In the genomic region with DNA sequence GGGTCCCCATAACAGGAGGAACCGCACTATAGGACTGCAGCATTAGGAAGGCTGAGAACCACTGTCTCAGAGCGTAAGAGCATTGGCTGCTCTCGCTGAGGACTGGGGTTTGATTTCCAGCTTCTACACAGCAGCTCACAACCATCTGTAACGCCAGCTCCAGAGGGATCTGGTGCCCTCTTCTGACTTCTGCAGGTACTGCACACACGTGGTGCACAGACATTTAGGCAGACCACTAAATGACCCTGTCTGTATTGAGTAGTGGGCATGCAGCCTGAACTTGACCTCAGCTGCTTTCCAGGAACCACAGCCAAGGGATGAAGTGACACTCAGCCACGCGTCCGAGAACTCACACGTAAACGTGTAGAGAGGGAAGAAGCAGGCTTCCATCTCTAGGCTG, we compare ENCODE assay signal across 15 mouse cellular contexts. TPM values are rescaled to one million over a fixed set of nuclear protein-coding genes. Genes with fewer than 3 reads are reported as not detected.
DNase-seq lines count a peak whose midpoint lies in the region; ATAC-seq and TF ChIP-seq lines count a peak whose summit lies in the region.
"Had no signal": no experiment of that assay in that cellular context is flagged by ENCODE, and none has a peak within 500 bp of the region (broad histone marks: within the 10 kb centered on the region; RNA-seq: fewer than 3 reads in every experiment).

No protein-coding gene starts in this region.

- no peak for DNase-seq in hindbrain, postnatal 0 days (ENCODE audit: low spot score)
- peak; percentile 82 for DNase-seq in R1 (ENCODE audit: low read depth, low spot score)
- no peak for DNase-seq in ovary, postnatal 10 days (ENCODE audit: low spot score)
- DNase-seq in thymus, postnatal 10 days (ENCODE audit: low spot score in 2 of 2): no peak
- no peak for DNase-seq in gastrocnemius, postnatal 4 days (ENCODE audit: low spot score in 2 of 2)
- DNase-seq: adrenal gland, postnatal 36 days; cerebellum, adult 18-20 months; gastrocnemius, postnatal 10 days; right cerebral cortex, postnatal 4 days had no signal

- 96% methylated on average over 10 of the region's 10 CpGs for WGBS in hindbrain, postnatal 0 days
- 98% methylated on average over 10 of the region's 10 CpGs for WGBS in hindbrain, embryonic 13.5 days
- 69% methylated on average over 10 of the region's 10 CpGs for WGBS in liver, embryonic 12.5 days (ENCODE audit: insufficient replicate concordance)

- H3K4me1 ChIP-seq in hindbrain, postnatal 0 days (ENCODE audit: insufficient read depth, low read length): no peaks in the 10 kb centered on the region
- H3K4me1 ChIP-seq in hindbrain, embryonic 13.5 days (replicated peaks): no peaks in the 10 kb centered on the region
- peaks cover 38% of the 10 kb centered on the region for H3K4me1 ChIP-seq in E14TG2a.4 (replicated peaks; ENCODE audit: low read depth, low read length)
- peaks cover 77% of the 10 kb centered on the region for H3K4me1 ChIP-seq in liver, embryonic 12.5 days
- H3K4me1 ChIP-seq: forebrain, embryonic 12.5 days; heart, embryonic 15.5 days had no signal

- no peaks in the 10 kb centered on the region for H3K27me3 ChIP-seq in hindbrain, postnatal 0 days (ENCODE audit: insufficient read depth, low read length)
- H3K27me3 ChIP-seq in hindbrain, embryonic 13.5 days: no peaks in the 10 kb centered on the region
- no peaks in the 10 kb centered on the region for H3K27me3 ChIP-seq in E14TG2a.4 (ENCODE audit: insufficient read depth, low read length)
- no peaks in the 10 kb centered on the region for H3K27me3 ChIP-seq in liver, embryonic 12.5 days (replicated peaks)
- H3K27me3 ChIP-seq: forebrain, embryonic 12.5 days; heart, embryonic 15.5 days had no signal

- H3K4me3 ChIP-seq in hindbrain, postnatal 0 days (ENCODE audit: low read length): no peak overlapping the region
- no peak overlapping the region for H3K4me3 ChIP-seq in hindbrain, embryonic 13.5 days
- no peak overlapping the region for H3K4me3 ChIP-seq in E14TG2a.4 (replicated peaks; ENCODE audit: low read length)
- H3K4me3 ChIP-seq in liver, embryonic 12.5 days: no peak overlapping the region
- H3K4me3 ChIP-seq: forebrain, embryonic 12.5 days; heart, embryonic 15.5 days had no signal

- no peak overlapping the region for H3K27ac ChIP-seq in hindbrain, postnatal 0 days
- H3K27ac ChIP-seq in hindbrain, embryonic 13.5 days: no peak overlapping the region
- H3K27ac ChIP-seq in liver, embryonic 12.5 days: peak overlapping the region; percentile 66
- H3K27ac ChIP-seq: forebrain, embryonic 12.5 days; heart, embryonic 15.5 days; macrophage had no signal

- no peak for ATAC-seq in hindbrain, postnatal 0 days
- ATAC-seq in hindbrain, embryonic 13.5 days (ENCODE audit: low FRiP score): no peak
- no peak for ATAC-seq in liver, embryonic 12.5 days

- TF ChIP-seq CTCF in hindbrain, postnatal 0 days (IDR thresholded peaks at IDR 0.05; ENCODE audit: low read depth): peak; percentile 40
- peak; percentile 88 for TF ChIP-seq CTCF in E14TG2a.4 (conservative IDR thresholded peaks at IDR 0.05; ENCODE audit: low read length)

- peaks cover 23% of the 10 kb centered on the region for H3K36me3 ChIP-seq in hindbrain, postnatal 0 days (ENCODE audit: insufficient read depth, low read length)
- H3K36me3 ChIP-seq in hindbrain, embryonic 13.5 days: peaks cover 55% of the 10 kb centered on the region
- peaks cover 57% of the 10 kb centered on the region for H3K36me3 ChIP-seq in E14TG2a.4 (ENCODE audit: insufficient read depth, low read length)
- H3K36me3 ChIP-seq in liver, embryonic 12.5 days: peaks cover 55% of the 10 kb centered on the region

- no peak overlapping the region for H3K4me2 ChIP-seq in hindbrain, postnatal 0 days (ENCODE audit: low read depth, low read length)
- no peak overlapping the region for H3K4me2 ChIP-seq in hindbrain, embryonic 13.5 days
- H3K4me2 ChIP-seq in liver, embryonic 12.5 days: peak overlapping the region; percentile 37
- H3K4me2 ChIP-seq: forebrain, embryonic 12.5 days; heart, embryonic 15.5 days had no signal

- no peak overlapping the region for H3K9ac ChIP-seq in hindbrain, postnatal 0 days (replicated peaks; ENCODE audit: low read length)
- no peak overlapping the region for H3K9ac ChIP-seq in hindbrain, embryonic 13.5 days
- no peak overlapping the region for H3K9ac ChIP-seq in liver, embryonic 12.5 days
- H3K9ac ChIP-seq: forebrain, embryonic 12.5 days; heart, embryonic 15.5 days had no signal

- H3K9me3 ChIP-seq in hindbrain, postnatal 0 days (ENCODE audit: low read length): no peaks in the 10 kb centered on the region
- no peaks in the 10 kb centered on the region; the same call in 1 of the 2 replicates for H3K9me3 ChIP-seq in hindbrain, embryonic 13.5 days
- no peaks in the 10 kb centered on the region for H3K9me3 ChIP-seq in E14TG2a.4 (ENCODE audit: low read length)
- H3K9me3 ChIP-seq in liver, embryonic 12.5 days (replicated peaks): peaks cover 7% of the 10 kb centered on the region; the same call in 1 of the 2 replicates
- H3K9me3 ChIP-seq: forebrain, embryonic 12.5 days; heart, embryonic 15.5 days had no signal

RNA-seq across cellular contexts. Expression of a gene that starts 17.3 kb away (rescaled TPM):
- total RNA-seq in hindbrain, postnatal 0 days (2014; rRNA removed): 46.3 and 58.3 TPM in 2 replicates
- 94.7 and 96.8 TPM in 2 replicates for polyA plus RNA-seq in hindbrain, postnatal 0 days (2015; fragmentation: Nextera tagmentation; extraction: Ambion mirVana)
- polyA plus RNA-seq in hindbrain, embryonic 13.5 days (2015; fragmentation: Nextera tagmentation; extraction: Ambion mirVana): 73.9 and 74.8 TPM in 2 replicates
- polyA plus RNA-seq in liver, embryonic 12.5 days (2016; fragmentation: Nextera tagmentation; extraction: Ambion mirVana): 36.3 and 38.3 TPM in 2 replicates
- 10 to 100 TPM; 14.2 to 14.3 TPM for total RNA-seq in gastrocnemius, postnatal 4 days (2021)

RNA-seq across cellular contexts. Expression of a gene that starts 36.9 kb away (rescaled TPM):
- 13.4 and 14.8 TPM in 2 replicates for total RNA-seq in hindbrain, postnatal 0 days (2014; rRNA removed)
- 5.0 and 6.4 TPM in 2 replicates for polyA plus RNA-seq in hindbrain, postnatal 0 days (2015; fragmentation: Nextera tagmentation; extraction: Ambion mirVana)
- 4.0 and 4.1 TPM in 2 replicates for polyA plus RNA-seq in hindbrain, embryonic 13.5 days (2015; fragmentation: Nextera tagmentation; extraction: Ambion mirVana)
- polyA plus RNA-seq in liver, embryonic 12.5 days (2016; fragmentation: Nextera tagmentation; extraction: Ambion mirVana): 5.5 and 5.8 TPM in 2 replicates
- total RNA-seq in gastrocnemius, postnatal 4 days (2021): 1 to 10 TPM; 3.5 to 4.9 TPM
